Mouse (Mus musculus): Measurements from ENCODE around the gene Naxd.
A peak's percentile ranks its signal among the peaks of the same experiment; 100 is the strongest.
"Not testable (repeated sequence)": the region's sequence is repeated elsewhere in the genome, so short reads cannot be mapped to it uniquely, and the experiment has no call there.

The Naxd gene

DNA sequence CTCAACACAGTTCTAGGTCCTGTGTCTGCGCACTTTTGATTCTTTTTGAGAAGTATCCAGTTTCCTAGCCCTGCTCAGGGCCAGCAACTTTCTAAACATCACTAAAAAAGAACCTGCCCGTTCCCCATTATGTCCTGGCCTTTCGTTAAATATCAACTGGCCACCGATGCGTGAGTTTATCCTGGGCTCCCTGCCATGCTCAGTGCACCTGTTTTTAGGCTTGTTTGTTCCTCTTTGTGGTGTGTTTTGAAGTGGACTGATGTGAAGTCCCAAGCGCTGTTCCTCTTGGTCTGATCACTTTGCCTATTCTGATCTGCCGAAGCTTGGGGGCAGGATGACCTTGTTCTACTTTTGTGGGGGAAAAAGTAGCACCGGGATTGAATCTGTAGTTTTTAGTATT, 26.0 kb upstream of the Naxd start:
- DNase-seq (ENCODE audit: low read depth, low spot score), result no peak

DNA sequence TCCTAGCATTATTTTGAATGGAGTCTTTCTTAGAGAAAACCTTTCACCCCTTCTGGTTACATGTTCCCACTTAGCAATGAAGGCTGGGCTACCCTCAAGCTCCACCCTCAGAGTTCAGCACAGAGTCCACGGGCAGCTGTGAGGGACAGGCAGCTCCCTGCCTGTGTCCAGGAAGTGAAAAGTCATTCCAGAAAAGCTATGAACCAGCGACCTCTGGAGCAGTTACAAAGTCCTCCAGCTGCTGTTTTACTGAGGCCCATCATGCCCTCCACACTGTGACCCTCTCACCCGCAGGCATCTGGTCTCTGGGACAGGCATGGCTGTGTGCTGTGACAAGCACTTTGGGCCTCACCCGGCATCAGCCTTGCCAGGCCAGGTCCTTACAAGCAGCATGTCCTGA, 24.2 kb upstream of the Naxd start:
- DNase-seq (ENCODE audit: low read depth, low spot score), result no peak

DNA sequence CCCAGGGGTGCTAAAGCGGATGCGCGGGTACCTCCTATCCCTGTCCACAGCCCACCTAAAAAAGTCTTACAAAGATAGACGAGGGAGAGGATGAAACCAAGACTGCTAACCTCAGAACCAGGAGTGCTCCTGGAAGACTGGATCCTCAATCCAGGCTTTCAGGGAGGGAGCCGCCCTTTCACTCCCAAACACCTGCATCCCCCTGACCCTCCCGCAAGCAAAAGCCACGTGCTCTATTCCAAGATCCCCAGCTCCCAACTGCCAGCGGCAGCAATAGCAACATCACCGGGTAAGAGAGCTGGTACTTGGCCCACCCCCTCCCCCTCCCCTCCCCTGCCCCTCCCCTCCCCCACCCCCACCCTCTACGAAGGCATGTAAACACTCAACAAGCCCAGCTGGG, 21.9 kb upstream of the Naxd start:
- DNase-seq (ENCODE audit: low read depth, low spot score), result no peak

DNA sequence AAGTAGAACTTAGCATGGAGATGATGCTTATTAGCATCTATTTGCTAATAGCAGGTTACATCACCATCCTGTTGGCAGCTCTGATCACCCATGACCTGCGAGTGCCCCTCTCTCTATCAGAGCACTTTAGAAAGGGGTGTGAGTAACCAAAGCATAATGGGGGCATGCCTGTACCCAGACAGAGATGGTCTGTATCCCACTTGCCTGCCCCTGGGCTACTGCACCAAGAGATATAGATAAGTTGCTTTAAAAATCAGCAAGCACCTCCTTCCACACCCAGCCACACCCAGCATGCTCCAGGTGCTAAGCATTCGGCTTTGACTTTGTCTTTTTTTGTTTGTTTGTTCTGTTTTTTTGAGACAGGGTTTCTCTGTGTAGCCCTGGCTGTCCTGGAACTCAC, 21.4 kb upstream of the Naxd start:
- no peak for DNase-seq (ENCODE audit: low read depth, low spot score)

DNA sequence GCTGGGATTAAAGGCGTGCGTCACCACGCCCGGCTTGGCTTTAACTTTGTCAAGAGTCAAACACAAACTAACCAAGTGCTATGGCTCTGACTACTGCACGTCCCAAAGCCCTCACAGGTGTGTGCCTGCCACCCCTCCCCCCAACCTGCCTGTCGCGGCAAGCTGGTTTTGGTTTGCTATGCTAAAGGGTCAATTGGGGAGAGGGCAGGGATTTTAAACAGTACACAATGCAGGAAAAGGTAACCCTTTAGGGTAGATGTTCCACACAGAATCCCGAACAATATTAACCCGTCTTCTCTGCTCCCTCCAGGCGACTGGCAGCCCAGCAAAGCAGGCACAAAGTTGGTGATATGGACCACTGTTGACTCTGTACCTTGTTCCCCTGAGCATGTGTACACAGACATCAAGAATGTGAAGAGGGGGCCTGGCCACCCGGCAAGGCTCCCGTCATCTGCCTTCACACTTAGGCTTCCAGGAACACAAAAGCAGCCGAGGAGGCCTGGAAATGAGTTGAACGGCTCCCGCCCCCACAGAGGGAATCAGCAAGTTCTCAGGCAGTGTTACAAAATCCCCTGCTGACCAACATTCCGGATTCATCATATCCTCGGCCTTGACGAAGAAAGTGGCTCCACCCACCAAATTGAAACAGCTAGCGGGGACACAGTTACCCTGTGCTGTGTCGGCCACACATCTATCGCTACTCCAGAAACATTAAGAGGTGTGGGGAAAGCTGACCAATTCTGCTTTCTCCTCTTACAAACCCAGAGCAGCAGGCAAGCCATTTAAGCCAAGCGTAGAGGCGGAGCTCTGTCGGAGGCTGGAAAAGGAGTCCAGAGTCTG, 20.7 kb upstream of the Naxd start:
- no peak for DNase-seq (ENCODE audit: low read depth, low spot score)

DNA sequence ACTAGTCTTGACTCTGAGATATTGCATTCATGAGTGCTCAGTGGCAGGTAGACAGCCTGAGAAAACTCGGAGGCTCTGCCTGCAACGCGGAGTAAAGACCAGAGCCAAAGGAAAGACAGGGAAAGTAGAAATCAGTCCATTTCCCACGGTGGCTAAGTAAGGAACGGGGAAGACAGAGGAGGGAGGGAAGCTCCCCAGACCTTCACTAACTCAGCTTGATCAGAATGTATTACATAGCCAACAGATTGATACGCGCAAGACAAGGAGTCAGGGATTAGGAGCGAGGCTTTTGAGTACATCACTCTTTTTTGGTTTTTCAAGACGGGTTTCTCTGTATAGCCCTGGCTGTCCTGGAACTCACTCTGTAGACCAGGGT, 20.1 kb upstream of the Naxd start:
- DNase-seq (ENCODE audit: low read depth, low spot score), result no peak

DNA sequence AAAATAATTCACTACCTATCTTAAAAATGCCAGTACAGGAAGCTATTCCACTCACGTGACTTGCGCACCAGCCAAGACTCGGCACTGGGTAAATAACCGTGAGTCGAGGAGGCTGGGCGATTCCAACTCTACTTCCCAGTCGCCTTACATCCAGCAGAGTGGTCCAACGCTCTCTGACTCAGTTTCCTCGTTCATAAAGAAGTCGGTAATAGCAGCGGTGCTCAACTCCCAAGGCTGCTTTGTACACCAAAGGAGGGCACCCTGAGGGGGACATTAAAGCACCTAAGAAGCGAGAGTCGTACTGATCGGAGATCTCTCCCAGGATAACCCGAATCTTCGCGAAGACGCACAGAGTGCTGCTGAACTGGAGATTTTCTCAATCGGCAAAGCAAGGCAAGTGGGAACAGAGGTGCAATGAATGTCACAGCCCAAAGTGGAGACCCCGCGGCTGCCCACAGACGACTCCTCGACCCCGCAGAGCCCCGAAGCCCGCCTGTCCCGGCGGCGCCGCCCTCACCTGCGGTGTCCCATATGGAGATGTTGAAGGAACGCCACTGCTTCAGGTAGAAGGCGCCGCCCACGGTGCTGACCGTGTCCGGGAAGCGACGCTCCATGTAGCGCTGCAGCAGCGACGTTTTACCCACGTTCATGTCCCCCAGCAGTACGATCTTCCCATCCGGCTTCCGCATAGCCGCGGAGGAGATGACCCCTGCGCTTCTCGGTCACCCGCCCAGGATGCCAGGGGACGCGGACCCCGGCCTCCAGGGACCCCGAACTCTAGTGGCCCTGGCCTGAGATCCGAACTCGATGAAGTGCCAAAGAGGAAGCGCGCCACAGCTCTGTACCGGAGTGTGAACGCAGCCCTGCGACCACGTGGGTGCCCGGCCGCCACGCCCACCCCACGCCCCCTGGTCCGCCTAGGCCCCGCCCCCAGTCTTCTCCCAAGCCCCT, 19.2 kb upstream of the Naxd start, which contains the start of gene Rab20:
TSS of gene Rab20 (minus strand) at position 900 of the 951 bp plus-strand sequence.
- DNase-seq (ENCODE audit: low read depth, low spot score), result no peak

DNA sequence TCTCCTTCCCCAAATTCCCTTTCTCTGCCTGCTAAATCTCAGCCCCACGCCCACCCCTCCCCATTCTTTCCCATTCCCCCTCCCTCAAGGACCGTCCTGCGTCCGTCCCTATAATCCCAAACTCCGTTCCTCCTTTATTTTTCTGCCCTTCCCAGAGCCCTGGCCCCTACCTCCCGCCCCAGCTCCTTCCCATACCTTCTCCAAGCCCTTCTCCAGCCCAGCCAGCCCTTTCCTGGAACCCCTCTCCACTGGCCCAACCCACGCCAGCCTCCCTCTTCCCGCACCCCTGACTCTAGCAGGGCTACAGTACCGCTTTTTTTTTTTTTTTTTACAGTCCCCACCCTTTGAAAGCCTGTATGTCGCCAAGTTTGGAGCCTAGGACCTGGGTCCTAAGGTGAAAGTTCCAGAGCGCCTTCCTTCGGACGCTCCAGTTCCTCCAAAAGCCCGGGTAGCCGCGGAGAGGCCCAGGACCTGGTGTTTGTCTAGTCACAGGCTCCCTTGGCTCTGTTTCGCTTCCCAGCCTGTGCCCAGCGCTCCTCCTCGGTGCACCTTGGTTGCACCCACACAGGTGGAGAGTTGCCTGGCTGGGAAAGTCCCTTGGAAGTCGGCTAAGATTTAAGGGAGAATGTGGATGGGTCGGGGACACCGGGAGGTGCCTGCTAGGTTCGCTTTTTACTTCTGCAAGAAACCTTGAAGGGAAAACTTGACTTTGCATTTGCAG, 18.3 kb upstream of the Naxd start:
- DNase-seq (ENCODE audit: low read depth, low spot score), result no peak

DNA sequence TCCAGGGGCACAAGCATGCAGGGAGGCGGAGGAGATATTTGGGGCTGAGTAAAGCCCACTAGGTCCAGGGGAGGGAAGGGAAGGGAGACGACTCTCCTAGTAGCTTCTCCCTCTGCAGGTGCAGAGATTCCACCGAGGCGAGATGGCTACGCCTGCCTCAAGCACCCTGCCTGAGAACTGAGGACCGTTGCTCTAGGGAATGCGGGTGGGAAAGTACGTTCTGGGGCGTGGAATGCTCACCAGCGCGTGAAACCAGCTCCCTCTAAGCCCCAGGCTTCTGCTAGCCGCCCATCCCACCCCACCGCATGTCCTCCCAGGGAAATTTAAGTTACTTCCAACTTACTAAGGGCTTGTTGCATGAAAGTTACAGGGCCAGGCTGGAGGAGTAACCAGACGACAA, 17.7 kb upstream of the Naxd start:
- no peak for DNase-seq (ENCODE audit: low read depth, low spot score)

DNA sequence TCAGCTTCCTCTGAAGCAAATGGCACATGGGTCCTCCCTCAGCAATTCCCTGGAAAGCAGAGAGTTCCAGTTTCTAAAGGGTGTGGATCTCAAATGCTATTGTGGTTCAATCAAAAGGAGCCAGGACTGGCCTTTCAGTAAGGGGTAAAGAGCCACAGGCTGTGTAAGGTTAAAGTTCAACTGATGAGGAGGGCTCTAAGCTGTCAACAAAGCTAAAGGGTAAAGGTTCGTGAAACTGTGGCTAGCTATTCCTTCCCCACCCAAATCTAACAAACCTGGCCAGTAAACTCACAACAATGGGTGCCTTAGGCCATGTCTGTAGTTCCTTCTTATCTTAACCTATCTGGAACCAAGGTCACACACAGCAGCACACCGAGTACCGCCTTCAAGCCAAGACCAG, 15.4 kb upstream of the Naxd start:
- no peak for DNase-seq (ENCODE audit: low read depth, low spot score)

DNA sequence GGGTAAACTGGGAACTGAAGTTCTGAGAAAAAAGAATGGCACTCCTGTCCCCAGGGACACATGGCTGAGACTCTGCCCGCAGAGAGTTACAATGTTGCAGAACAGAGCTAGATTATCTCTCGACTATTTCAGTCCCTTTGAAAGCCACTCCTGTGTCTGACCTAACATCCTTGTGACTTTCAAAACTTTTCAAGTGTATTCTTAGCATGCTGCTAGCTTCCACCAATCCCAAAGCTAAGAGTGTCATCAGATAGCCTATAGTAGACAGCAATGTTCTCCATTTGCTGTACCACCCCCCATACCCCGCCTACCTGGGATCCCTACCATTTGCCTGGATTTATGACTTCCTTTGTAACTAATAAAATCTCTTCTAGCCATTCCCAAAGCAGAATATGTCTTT, 14.8 kb upstream of the Naxd start:
- no peak for DNase-seq (ENCODE audit: low read depth, low spot score)

DNA sequence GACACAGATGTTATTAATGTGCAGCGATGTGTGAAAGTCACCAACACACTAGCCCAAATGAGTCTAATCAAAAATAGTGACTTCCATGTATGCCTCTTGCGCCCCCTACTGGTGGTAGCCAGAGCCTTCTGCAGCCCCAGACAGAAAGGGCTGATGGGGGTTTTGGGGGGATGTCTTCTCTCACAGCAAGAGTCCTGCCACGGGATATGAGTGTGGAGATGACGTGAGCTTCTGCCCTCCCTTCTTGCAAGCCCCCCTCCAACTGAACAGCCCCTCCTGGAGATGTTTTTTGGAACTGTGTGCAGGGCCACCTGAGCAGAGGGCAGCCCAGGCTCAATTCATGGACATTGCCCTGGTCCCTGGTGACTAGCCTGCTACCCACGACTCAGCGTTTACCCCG, 11.2 kb upstream of the Naxd start:
- peak; percentile 58 for DNase-seq (ENCODE audit: low read depth, low spot score)

DNA sequence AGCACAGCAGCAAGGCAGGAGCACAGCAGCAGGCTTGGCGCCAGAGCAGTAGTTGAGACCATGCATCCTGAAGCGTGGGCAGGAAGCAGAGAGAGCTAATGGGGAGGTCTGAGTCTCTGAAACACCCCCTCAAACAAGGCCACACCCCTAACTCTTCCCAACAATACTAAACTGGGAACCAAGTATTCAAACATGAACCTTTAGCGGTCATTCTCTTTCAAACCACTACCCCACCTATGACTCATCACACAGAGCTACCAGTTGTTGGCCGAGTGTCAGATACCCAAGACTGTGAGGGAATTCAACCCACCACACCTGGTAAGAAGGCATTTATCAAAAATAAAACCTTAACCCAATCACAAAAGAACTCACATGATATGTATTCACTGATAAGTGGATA, 10.1 kb upstream of the Naxd start:
- DNase-seq (ENCODE audit: low read depth, low spot score), result no peak

DNA sequence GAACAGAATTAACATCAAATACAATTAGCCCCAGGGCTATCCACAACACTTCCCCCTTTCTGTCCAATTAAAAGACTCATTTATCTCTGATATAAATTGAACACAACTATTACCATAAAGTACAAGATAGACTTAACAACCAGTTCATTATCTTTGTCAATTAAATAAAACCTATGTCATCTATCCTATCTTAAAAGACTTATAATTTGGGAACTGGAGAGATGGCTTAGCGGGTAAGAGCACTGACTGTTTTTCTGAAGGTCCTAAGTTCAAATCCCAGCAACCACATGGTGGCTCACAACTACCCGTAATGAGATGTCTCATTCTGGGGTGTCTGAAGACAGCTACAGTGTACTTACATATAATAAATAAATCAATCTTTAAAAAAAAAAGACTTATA, 5.0 kb upstream of the Naxd start:
- not testable (repeated sequence) for DNase-seq (ENCODE audit: low read depth, low spot score)

DNA sequence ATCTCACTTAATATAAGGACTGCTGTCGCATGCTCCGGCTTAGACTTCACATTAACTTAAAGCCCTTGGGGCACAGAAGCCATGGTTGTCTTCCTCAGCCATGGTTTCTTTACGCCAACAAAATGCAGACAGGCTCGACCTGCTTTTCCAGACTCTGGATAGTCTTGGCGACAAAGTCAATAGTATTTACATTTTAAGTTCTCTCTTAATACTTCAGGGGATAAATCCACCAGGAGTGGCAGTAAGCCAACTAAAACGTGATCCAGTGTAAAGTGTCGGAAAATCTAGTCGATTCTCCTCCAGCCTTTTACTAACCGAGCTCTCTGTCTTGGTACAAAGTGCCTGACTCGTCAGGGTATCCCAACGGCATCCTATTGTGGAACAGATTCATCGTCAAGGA, 975 bp downstream of the Naxd start:
- DNase-seq (ENCODE audit: low read depth, low spot score), result no peak

DNA sequence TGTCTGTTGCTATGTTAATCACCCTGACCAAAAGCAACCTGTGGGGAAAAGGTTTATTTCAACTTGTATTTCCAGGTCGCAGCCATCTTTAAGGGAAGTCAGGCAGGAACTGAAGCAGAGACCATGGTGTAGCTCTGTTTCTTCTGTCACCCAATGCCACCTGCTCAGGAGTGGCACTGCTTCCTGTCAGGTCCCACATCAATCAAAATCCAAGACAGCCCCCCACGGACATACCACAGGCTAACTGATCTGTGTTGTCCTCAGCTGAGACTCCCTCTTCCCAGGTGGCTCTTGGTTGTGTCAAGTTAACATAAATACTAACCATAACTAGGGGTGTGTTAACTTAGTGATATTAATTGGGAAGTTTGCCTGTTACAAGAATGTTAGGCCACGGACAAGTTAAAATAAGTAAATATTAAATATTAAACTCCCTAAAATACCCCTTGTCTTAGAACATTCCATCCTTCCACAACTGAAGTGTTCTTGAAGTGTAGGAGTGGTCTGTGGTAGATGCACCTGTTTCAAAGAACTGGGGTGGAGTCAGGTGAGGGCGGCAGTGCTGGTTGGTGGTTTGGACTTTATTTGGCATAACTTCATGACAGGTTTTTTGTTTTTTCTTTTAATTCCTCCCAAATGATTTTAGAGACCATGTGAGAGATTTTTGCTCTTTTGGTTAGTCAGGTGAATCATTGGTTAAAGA, 1.6 kb downstream of the Naxd start:
- DNase-seq (ENCODE audit: low read depth, low spot score), result no peak

DNA sequence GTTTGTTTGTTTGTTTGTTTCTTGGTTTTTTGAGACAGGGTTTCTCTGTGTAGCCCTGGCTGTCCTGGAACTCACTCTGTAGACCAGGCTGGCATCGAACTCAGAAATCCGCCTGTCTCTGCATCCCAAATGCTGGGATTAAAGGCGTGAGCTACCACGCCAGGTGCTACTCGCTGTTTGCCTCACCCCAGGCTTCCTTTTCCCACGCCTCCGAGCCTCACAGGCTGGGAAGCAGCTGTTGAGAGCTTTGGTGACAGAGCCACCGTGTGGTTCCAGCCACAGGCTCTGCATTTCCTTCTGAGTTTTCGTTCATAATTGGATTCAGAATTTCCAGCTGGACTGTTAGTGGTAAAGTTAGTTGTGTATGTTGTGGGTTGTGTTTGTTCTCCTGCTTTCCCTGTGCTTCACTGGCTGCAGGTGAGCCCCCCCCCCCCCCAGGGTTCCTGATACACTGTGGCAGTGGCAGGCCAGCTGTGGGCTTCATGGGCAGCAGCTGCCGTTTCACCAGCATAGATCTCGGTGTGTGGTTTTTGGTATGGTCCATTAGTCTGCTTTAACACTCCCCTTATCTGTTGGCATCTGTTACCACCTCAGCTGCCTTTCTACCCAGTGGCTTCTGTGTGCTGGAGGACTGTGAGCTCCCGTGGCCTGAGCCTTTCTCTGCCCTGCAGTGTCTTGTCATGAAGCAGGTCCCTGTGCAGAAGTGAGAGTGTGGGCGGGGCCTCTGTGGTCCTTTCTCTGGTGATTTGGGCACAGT, 6.3 kb downstream of the Naxd start:
- DNase-seq (ENCODE audit: low read depth, low spot score), result no peak

DNA sequence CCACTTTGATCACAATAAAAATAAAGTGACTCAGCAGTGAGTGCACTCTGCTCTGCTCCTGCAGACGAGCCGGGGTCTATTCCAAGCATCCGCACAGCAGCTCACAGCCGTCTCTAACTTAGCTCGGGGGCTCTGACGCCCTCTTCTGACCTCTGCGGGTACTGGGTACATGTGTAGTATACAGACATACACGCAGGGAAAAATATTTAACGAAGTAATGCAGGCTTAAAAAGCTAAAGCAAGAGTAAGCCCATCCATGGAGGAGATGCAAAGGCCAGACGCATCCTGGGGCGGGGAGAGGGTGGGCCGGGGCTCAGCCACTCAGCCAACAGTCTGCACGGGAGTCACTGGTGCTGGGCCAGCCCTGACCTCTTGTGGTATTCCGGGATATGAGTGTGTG, 8.8 kb downstream of the Naxd start:
- DNase-seq (ENCODE audit: low read depth, low spot score), result no peak

DNA sequence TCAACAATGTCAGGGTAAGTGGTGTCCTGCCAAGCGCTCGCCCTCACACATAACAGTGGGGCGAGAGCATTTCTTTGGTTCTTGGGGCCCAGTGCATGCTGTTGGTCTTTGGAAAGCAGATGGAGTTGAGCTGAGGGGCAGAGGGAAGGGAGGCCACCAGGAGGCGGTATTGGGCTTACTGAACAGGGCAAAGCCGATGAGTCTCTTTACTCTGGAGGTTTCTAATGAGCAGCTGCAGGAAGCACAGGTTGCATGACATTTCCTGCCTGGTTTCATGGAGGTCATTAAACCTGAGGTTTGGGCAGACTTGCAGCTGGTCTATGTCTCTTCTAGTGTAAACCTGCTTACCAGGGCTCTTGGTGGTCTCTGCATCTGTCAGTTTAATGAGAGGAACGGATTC, 9.5 kb downstream of the Naxd start:
- DNase-seq (ENCODE audit: low read depth, low spot score), result no peak

DNA sequence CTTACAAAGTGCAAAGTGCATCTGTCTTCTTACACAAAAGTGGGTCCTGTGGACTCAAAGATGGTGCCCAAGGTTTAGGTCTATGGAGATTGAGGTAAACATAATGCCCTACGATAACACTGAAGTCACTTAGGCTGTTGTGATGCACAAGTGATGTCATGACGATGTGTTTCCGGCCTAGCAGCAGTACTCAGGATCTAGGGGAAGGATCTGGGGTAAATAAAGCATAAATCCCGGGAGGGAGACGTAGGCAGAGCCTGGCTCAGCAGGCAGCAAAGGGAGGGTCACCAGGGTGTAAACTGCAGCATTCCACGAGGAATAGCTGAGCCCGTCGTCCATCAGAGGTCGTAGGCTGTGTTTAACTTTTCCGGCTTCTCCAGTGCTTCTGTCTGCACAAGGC, 11.6 kb downstream of the Naxd start:
- DNase-seq (ENCODE audit: low read depth, low spot score), result no peak

DNA sequence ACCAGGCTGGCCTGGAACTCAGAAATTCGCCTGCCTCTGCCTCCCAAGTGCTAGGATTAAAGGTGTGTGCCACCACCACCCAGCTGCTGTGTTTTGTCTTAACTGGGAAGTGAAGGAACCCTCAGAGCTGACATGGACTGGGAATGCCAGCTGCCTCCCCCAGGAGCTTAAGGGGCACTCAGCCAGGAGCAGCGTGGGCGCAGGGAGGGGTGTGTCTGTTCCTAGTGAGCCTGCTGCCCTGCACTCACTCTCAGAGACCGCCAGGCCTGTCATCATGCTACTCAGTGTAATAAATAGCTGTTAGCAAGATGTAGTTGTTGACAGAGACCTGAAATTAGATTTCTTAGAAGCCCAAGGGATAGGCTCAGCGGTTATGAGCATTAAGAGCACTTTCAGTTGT, 13.7 kb downstream of the Naxd start:
- DNase-seq (ENCODE audit: low read depth, low spot score), result no peak
